8 mouse cellular contexts compared by ENCODE assay signal in the genomic region with DNA sequence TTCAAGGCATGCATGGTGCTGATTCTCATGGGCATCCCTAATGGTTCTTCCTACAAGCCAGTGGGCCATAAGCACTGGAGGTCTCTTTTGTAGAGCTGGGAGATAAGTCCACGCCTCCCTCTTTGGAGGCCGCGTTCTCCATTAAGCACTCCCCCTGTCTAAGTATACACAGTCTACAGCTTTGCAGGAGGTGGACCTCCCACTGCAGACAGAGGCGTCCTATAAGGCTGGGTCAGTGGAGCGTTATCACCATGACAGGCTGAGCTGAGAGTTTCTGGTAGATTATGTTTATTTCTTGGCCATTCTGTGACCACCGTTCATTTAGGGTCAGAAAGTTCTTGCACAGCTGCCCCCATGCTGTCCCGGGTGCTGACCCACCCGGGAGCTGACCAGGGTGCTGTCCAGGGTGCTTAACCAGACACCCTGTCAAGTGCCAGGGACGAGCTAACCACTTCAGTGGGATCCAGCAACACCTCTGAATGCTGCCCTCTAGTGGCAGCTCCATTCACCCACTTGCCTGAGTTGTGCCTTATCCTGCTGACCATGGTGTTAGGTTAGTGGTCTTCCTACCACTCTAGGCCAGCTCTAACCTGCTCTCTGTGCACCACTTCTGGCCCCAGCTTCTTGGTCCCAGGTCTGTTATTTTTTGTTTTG.
A peak's percentile ranks its signal among the peaks of the same experiment; 100 is the strongest.
DNase-seq lines count a peak whose midpoint lies in the region; ATAC-seq and TF ChIP-seq lines count a peak whose summit lies in the region.

No protein-coding gene starts in this region.

- 0 out of 2 replicates have a peak, but pooled peaks have one; percentile 50 for ATAC-seq in forebrain, embryonic 16.5 days

- H3K27me3 ChIP-seq in forebrain, embryonic 16.5 days (replicated peaks; ENCODE audit: control insufficient read depth, insufficient read depth, low read length), result no peaks in the 10 kb centered on the region

- H3K27ac ChIP-seq in forebrain, embryonic 16.5 days (ENCODE audit: low read length), result no peak overlapping the region

- DNase-seq in ES-CJ7 (ENCODE audit: low read depth, low spot score), result peak; percentile 90
- peak; percentile 32 for DNase-seq in cerebellum, adult 11 months
- peak; percentile 50 to 52 for DNase-seq in heart, postnatal 36 days
- peak; percentile 42 to 80 for DNase-seq in layer of hippocampus, adult 18-20 months (ENCODE audit: low spot score in 2 of 2)
- DNase-seq in lung, adult 2 months, result peak; percentile 62
- DNase-seq in ovary, postnatal 36 days (ENCODE audit: low spot score), result peak; percentile 65
- peak; percentile 36 for DNase-seq in urinary bladder, adult 2 months (ENCODE audit: low spot score)

- no peaks in the 10 kb centered on the region for H3K9me3 ChIP-seq in forebrain, embryonic 16.5 days (ENCODE audit: control insufficient read depth, low read length)

- TF ChIP-seq CTCF in lung, adult 2 months (IDR thresholded peaks at IDR 0.05; ENCODE audit: insufficient read depth, low read length), result peak; percentile 82

- 42% methylated on average over 9 of the region's 9 CpGs for WGBS in forebrain, embryonic 16.5 days
- 21% methylated on average over 9 of the region's 9 CpGs for WGBS in lung, adult 2 months

- no peak for TF ChIP-seq POLR2A in lung, adult 2 months (IDR thresholded peaks at IDR 0.05; ENCODE audit: borderline replicate concordance, extremely low read depth, low read depth, low read length)

- 0 out of 2 replicates have a peak, but pooled peaks cover 2% of the 10 kb centered on the region for H3K4me1 ChIP-seq in forebrain, embryonic 16.5 days (replicated peaks; ENCODE audit: control insufficient read depth, insufficient read depth, low read length)
- no peaks in the 10 kb centered on the region for H3K4me1 ChIP-seq in lung, adult 2 months (ENCODE audit: control insufficient read depth, insufficient read depth, low read length)

- H3K36me3 ChIP-seq in forebrain, embryonic 16.5 days (ENCODE audit: control insufficient read depth, insufficient read depth), result no peaks in the 10 kb centered on the region

- no peak overlapping the region for H3K4me2 ChIP-seq in forebrain, embryonic 16.5 days (ENCODE audit: low read length)

- no peak overlapping the region for H3K9ac ChIP-seq in forebrain, embryonic 16.5 days (replicated peaks; ENCODE audit: low read depth, low read length)

- intact Hi-C loops in heart, postnatal 36 days (cut with DNase I), result loop anchor here (5.0 to 10.0 kb wide), 5 partner anchors 436 to 686 kb away; no protein-coding TSS in a partner anchor

- H3K4me3 ChIP-seq in forebrain, embryonic 16.5 days (replicated peaks; ENCODE audit: low read length), result no peak overlapping the region
- no peak overlapping the region for H3K4me3 ChIP-seq in lung, adult 2 months (replicated peaks; ENCODE audit: extremely low read depth, low read depth, low read length)

Comparison
In these comparisons a context has a peak if more than half of its experiments do, and no peak if none do; other contexts are left out.
1. DNase-seq: peak in every context shown above with its lines; median percentile 90 in ES-CJ7; 65 in ovary, postnatal 36 days; 62 in lung, adult 2 months; 61 in layer of hippocampus, adult 18-20 months; 51 in heart, postnatal 36 days; 36 in urinary bladder, adult 2 months; 32 in cerebellum, adult 11 months.